Mouse (Mus musculus) ES-E14 (cell line): ENCODE measurements around the gene Stat6. TPM values are rescaled to one million over a fixed set of nuclear protein-coding genes. Genes with fewer than 3 reads are reported as not detected.

Source experiments
- DNase-seq: peaks from one replicate; pipeline ENCODE4 v3.0.0-alpha.2; 2013; ENCODE audit warnings: low read depth, low spot score
- H3K27ac ChIP-seq: 2 replicates; pipeline ENCODE4 v1.5.1; 2012; ENCODE audit warnings: low read depth, mild to moderate bottlenecking, low read length, moderate library complexity, mixed read lengths; ENCODE audit not compliant: poor library complexity, insufficient read depth, severe bottlenecking
- H3K36me3 ChIP-seq: 2 replicates; pipeline ENCODE4 v1.6.1; 2012; ENCODE audit warnings: mild to moderate bottlenecking, low read length, moderate library complexity, mixed read lengths; ENCODE audit not compliant: control insufficient read depth, poor library complexity, insufficient read depth, severe bottlenecking
- H3K4me1 ChIP-seq, 2 experiments: fragments of 150-350 bp in 1 of 2; sonication (generic) in 1 of 2; 2 replicates each; pipeline ENCODE4 v1.6.1; 2012; ENCODE audit warnings: low read length in 2 of 2, mild to moderate bottlenecking in 1 of 2, mixed read lengths in 1 of 2; ENCODE audit not compliant: control insufficient read depth in 2 of 2, insufficient read depth in 2 of 2, poor library complexity in 1 of 2
- H3K4me3 ChIP-seq, 2 experiments: fragments of 150-350 bp in 1 of 2; sonication (generic) in 1 of 2; 2 replicates each; pipeline ENCODE4 v1.5.1; 2012; ENCODE audit warnings: low read length in 2 of 2, low read depth in 1 of 2, mild to moderate bottlenecking in 1 of 2, mixed read lengths in 1 of 2; ENCODE audit not compliant: insufficient read depth in 1 of 2, poor library complexity in 1 of 2, severe bottlenecking in 1 of 2
- H3K9ac ChIP-seq: 2 replicates; pipeline ENCODE4 v1.6.1; 2012; ENCODE audit warnings: low read depth, mild to moderate bottlenecking, low read length, mixed read lengths; ENCODE audit not compliant: poor library complexity, insufficient read depth, severe bottlenecking
- H3K9me3 ChIP-seq: fragments of 150-350 bp; sonication (generic); 2 replicates; pipeline ENCODE4 v1.6.1; 2012; ENCODE audit warnings: low read depth, mild to moderate bottlenecking, low read length; ENCODE audit not compliant: control insufficient read depth, insufficient read depth
- CHD2 ChIP-seq: IDR thresholded peaks from 2 replicates; pipeline ENCODE4 v1.6.1; 2014; ENCODE audit warnings: mild to moderate bottlenecking, low read depth, low read length, inconsistent platforms
- HCFC1 ChIP-seq: IDR thresholded peaks from 2 replicates; pipeline ENCODE4 v1.6.1; 2012; ENCODE audit warnings: low read length, inconsistent platforms, borderline replicate concordance; ENCODE audit not compliant: insufficient read depth
- MAFK ChIP-seq: IDR thresholded peaks from 2 replicates; pipeline ENCODE4 v1.6.1; 2014; ENCODE audit warnings: mild to moderate bottlenecking, low read depth, low read length, inconsistent platforms; ENCODE audit not compliant: insufficient read depth
- ZC3H11A ChIP-seq: IDR thresholded peaks from 2 replicates; pipeline ENCODE4 v1.6.1; 2012; ENCODE audit warnings: low read depth, mild to moderate bottlenecking, inconsistent platforms, low read length, borderline replicate concordance
- ZNF384 ChIP-seq: IDR thresholded peaks from 2 replicates; pipeline ENCODE4 v1.6.1; 2012; ENCODE audit warnings: low read depth, low read length, inconsistent platforms
- in situ Hi-C, 2 experiments: fragments of 600-800 bp; cut with MboI; formaldehyde crosslinking; loops; one replicate each; pipeline ENCODE4 v1.15.1; 2025; ENCODE audit warnings: low sequenced_read_pairs in 2 of 2, inconsistent platforms in 1 of 2; ENCODE audit not compliant: unreplicated experiment in 2 of 2
- total RNA-seq: library from RNA; depleted of rRNA; stranded (reverse); fragments of 300-350 nt; gene quantifications from 2 replicates; pipeline ENCODE4 v1.2.3, GENCODE M21; 2012

Gene Stat6
- total RNA-seq, 1 experiment: 18.6 TPM

DNA sequence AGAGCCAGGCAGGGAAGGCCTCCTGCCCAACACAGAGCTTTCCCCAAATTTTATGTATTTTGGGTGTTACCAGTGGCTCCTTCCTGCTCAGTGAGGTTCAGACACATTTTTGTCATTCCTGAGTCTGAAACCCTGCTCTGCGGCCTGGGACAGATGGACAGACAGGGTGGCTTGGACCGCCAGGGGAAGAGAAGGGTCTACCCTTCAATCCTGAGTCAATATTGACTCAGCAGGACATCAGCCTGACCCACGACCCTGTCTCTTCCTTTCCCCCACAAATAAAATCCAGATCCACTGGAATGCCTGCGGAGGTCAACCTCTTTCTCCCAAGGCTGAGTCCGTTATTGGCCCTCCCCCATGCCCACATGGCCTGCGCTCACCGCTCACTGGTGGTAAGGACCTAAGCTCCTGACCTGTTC lies 26.5 kb upstream of the Stat6 start:
- Histone ChIP-seq H3K4me3 (no peak overlapping the region), H3K9ac (no peak overlapping the region), H3K27ac (no peak overlapping the region), H3K36me3 (no peaks in the 10 kb centered on the region), H3K9me3 (no peaks in the 10 kb centered on the region), H3K4me1 (peaks cover 10 to 32% of the 10 kb centered on the region in 2 experiments; a peak in 3 of 4 replicates)
- no peak for TF ChIP-seq ZNF384
- TF ChIP-seq HCFC1: no peak
- TF ChIP-seq ZC3H11A: no peak
- no peak for TF ChIP-seq MAFK
- TF ChIP-seq CHD2: no peak
- in situ Hi-C loops: no loop called here
- no peak for DNase-seq

DNA sequence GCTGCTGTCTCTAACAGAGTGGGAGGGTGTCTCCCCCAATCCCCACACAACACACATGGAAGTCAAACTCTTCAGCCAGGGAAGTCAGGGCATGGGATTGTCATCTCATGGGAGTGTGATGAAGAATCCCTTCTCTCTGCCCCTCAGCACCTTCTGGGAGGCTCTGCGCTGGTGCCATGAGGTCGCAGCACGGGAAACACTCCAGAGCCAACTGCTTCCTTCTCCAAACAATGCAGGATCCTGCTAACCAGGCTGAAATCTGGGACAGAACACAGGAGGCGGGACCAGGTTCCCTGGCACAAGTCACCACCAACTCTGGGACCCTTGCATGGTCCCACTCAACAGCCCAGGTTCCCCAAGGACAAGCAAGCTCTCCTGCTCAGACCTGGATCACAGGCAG lies 25.5 kb upstream of the Stat6 start:
- peaks cover 8 to 24% of the 10 kb centered on the region in 2 experiments; a peak in 3 of 4 replicates for H3K4me1 ChIP-seq
- no peaks in the 10 kb centered on the region for H3K9me3 ChIP-seq
- H3K27ac ChIP-seq: no peak overlapping the region
- H3K36me3 ChIP-seq: no peaks in the 10 kb centered on the region
- in situ Hi-C loops: no loop called here
- TF ChIP-seq HCFC1 (no peak), ZNF384 (no peak), CHD2 (no peak), MAFK (no peak), ZC3H11A (no peak)
- no peak for DNase-seq
- no peak overlapping the region for H3K4me3 ChIP-seq
- H3K9ac ChIP-seq: no peak overlapping the region

DNA sequence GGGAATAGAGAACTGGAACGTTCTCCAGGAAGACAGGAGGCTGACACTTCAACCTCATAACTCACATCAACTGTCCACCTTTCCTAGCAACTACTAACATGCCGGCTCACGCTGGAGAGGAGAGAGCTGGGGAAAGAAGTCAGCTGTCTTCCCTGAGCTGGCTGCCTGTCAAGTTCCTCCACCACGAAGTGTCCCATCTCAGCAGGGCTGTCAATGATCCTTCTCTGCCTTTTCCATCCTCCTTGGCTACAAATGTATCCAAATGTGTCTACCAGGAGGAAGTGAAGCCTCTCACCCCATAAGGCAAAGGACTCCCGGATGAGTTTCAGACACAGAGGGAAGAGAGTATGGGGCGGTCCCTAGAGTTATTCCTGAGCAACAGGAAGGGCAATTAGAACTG lies 24.6 kb upstream of the Stat6 start:
- no peak overlapping the region for H3K27ac ChIP-seq
- TF ChIP-seq ZC3H11A (no peak), CHD2 (no peak), HCFC1 (no peak), MAFK (no peak), ZNF384 (no peak)
- peaks cover 9 to 24% of the 10 kb centered on the region in 2 experiments; a peak in 3 of 4 replicates for H3K4me1 ChIP-seq
- in situ Hi-C loops: no loop called here
- no peak overlapping the region for H3K4me3 ChIP-seq
- no peak overlapping the region for H3K9ac ChIP-seq
- H3K9me3 ChIP-seq: no peaks in the 10 kb centered on the region
- no peak for DNase-seq
- no peaks in the 10 kb centered on the region for H3K36me3 ChIP-seq

DNA sequence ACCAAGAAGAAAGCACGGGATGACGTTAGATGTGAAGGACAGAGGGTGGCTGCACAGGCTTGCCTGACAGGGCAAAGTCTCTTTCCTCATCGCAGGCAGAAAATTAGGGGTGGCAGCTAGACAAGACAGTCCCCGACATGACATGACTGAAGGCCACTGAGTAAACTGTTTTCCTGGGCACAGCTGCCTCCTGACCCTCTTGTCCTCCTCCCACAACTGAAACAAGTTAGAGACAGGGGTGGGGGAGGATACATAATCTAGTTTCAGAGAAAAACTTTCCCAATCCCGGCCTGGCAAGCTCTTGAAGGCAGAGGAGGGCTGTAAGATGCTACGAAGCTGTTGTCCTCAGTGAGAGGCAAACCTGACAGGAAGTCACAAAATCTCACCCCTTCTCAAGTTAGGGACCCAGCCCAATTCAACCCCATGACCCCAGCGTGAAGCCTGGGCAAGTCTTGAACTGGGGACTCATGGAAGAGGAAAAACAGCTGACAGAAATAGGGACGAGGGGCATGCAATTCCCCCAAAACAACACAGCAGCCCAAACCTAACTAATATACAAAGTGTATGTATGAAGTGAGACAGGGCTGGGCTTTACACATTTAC lies 23.6 kb upstream of the Stat6 start:
- Histone ChIP-seq H3K36me3 (no peaks in the 10 kb centered on the region), H3K27ac (no peak overlapping the region), H3K4me3 (no peak overlapping the region), H3K4me1 (peaks cover 9 to 24% of the 10 kb centered on the region in 2 experiments; a peak in 3 of 4 replicates), H3K9ac (no peak overlapping the region), H3K9me3 (no peaks in the 10 kb centered on the region)
- DNase-seq: no peak
- in situ Hi-C loops: no loop called here
- no peak for TF ChIP-seq HCFC1

DNA sequence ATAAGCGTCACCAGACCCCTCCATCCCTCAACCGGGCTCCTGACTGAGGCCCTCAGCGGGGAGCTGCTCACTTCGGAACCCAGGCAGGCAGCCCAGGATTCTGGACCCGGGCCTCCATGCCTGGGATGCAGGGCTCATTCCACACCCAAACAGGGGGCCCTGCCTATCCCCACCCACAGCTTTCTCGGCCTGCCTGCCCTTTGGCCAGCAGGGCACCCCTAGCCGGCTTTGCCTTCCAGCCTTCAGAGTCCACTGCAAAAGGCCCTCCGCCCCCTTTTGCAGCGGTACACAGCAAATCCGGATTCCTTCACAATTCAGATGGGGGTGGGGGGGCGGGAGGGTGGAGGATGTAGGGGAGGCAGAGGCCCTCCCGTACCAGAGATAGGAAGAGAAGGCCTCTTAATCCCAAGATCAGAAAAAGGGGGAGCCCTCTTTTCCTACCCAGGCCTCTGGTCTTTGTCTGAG lies 22.8 kb upstream of the Stat6 start:
- TF ChIP-seq ZNF384 (no peak), CHD2 (no peak), MAFK (no peak), HCFC1 (no peak), ZC3H11A (no peak)
- H3K27ac ChIP-seq: no peak overlapping the region
- DNase-seq: no peak
- no peaks in the 10 kb centered on the region for H3K36me3 ChIP-seq
- in situ Hi-C loops: no loop called here
- H3K4me1 ChIP-seq: peaks cover 9 to 22% of the 10 kb centered on the region in 2 experiments; a peak in 3 of 4 replicates
- no peak overlapping the region for H3K9ac ChIP-seq
- no peaks in the 10 kb centered on the region for H3K9me3 ChIP-seq
- H3K4me3 ChIP-seq: peak overlapping the region; percentile 66 to 72
